Mouse (Mus musculus): ENCODE data around the gene Cpz. TPM values are rescaled to one million over a fixed set of nuclear protein-coding genes. Genes with fewer than 3 reads are reported as not detected.

Gene Cpz
- total and polyA plus RNA-seq, 3 experiments = 0.10 TPM; not detected in 2

- no peak overlapping the region for H3K27ac ChIP-seq (ENCODE audit: control insufficient read depth, low read depth, low read length)
- H3K4me3 ChIP-seq (ENCODE audit: control insufficient read depth in 1 of 2, insufficient read depth in 1 of 2, low read depth in 2 of 2, low read length in 2 of 2) = no peak overlapping the region
- H3K9me3 ChIP-seq (replicated peaks; ENCODE audit: insufficient read depth, low read length) = no peaks in the 10 kb centered on the region
- H3K4me1 ChIP-seq (ENCODE audit: control insufficient read depth in 1 of 2, insufficient read depth in 2 of 2, low read length in 2 of 2) = no peaks in the 10 kb centered on the region
- no peaks in the 10 kb centered on the region for H3K79me2 ChIP-seq (ENCODE audit: control insufficient read depth, insufficient read depth, low read length, poor library complexity)
- H3K27me3 ChIP-seq (ENCODE audit: control insufficient read depth in 1 of 2, insufficient read depth in 2 of 2, low read length in 2 of 2) = no peaks in the 10 kb centered on the region
- no peak overlapping the region for H3K9ac ChIP-seq (ENCODE audit: control insufficient read depth, low read depth, low read length, poor library complexity, severe bottlenecking)
- peak; percentile 6 for DNase-seq (ENCODE audit: low read depth, low spot score)
- no peaks in the 10 kb centered on the region for H3K36me3 ChIP-seq (ENCODE audit: control insufficient read depth in 1 of 2, insufficient read depth in 2 of 2, low read length in 2 of 2)
- TF ChIP-seq ZNF384 (IDR thresholded peaks at IDR 0.05; ENCODE audit: low read depth, low read length) (no peak), CTCF (IDR thresholded peaks at IDR 0.05 in 2 of 3, conservative IDR thresholded peaks at IDR 0.05 in 1 of 3; ENCODE audit: control insufficient read depth in 1 of 3, insufficient read depth in 1 of 3, low read depth in 2 of 3, low read length in 3 of 3, poor library complexity in 1 of 3, severe bottlenecking in 1 of 3) (peak; percentile 25 to 41 (median 34); a peak in 5 of 6 replicates)
Observed at GRCm38 (mm10) chr5:35459760-35460159, 65.7 kb downstream of the Cpz start.

- DNase-seq (ENCODE audit: low read depth, low spot score) = no peak
- Histone ChIP-seq H3K9me3 (replicated peaks; ENCODE audit: insufficient read depth, low read length) (no peaks in the 10 kb centered on the region), H3K27ac (ENCODE audit: control insufficient read depth, low read depth, low read length) (no peak overlapping the region), H3K4me3 (ENCODE audit: control insufficient read depth in 1 of 2, insufficient read depth in 1 of 2, low read depth in 2 of 2, low read length in 2 of 2) (no peak overlapping the region), H3K4me1 (ENCODE audit: control insufficient read depth in 1 of 2, insufficient read depth in 2 of 2, low read length in 2 of 2) (no peaks in the 10 kb centered on the region), H3K27me3 (ENCODE audit: control insufficient read depth in 1 of 2, insufficient read depth in 2 of 2, low read length in 2 of 2) (no peaks in the 10 kb centered on the region), H3K36me3 (ENCODE audit: control insufficient read depth in 1 of 2, insufficient read depth in 2 of 2, low read length in 2 of 2) (no peaks in the 10 kb centered on the region), H3K79me2 (ENCODE audit: control insufficient read depth, insufficient read depth, low read length, poor library complexity) (no peaks in the 10 kb centered on the region), H3K9ac (ENCODE audit: control insufficient read depth, low read depth, low read length, poor library complexity, severe bottlenecking) (no peak overlapping the region)
- TF ChIP-seq EP300 (IDR thresholded peaks at IDR 0.05; ENCODE audit: low read depth in 1 of 2, low read length in 2 of 2) (no peak), CHD1 (IDR thresholded peaks at IDR 0.05; ENCODE audit: low read depth, low read length) (no peak)
Observed at GRCm38 (mm10) chr5:35458267-35458666, 67.2 kb downstream of the Cpz start.

- no peaks in the 10 kb centered on the region for H3K79me2 ChIP-seq (ENCODE audit: control insufficient read depth, insufficient read depth, low read length, poor library complexity)
- no peak for DNase-seq (ENCODE audit: low read depth, low spot score)
- no peak overlapping the region for H3K9ac ChIP-seq (ENCODE audit: control insufficient read depth, low read depth, low read length, poor library complexity, severe bottlenecking)
- H3K4me3 ChIP-seq (ENCODE audit: control insufficient read depth in 1 of 2, insufficient read depth in 1 of 2, low read depth in 2 of 2, low read length in 2 of 2) = no peak overlapping the region
- TF ChIP-seq ZNF384 (IDR thresholded peaks at IDR 0.05; ENCODE audit: low read depth, low read length) (no peak), MXI1 (IDR thresholded peaks at IDR 0.05; ENCODE audit: low read depth, low read length) (no peak), NELFE (IDR thresholded peaks at IDR 0.05; ENCODE audit: low read depth, low read length) (no peak), MAFK (IDR thresholded peaks at IDR 0.05; ENCODE audit: borderline replicate concordance, low read depth, low read length) (no peak), ELF1 (IDR thresholded peaks at IDR 0.05; ENCODE audit: low read depth, low read length) (no peak), HCFC1 (IDR thresholded peaks at IDR 0.05; ENCODE audit: low read depth, low read length) (no peak), ZKSCAN1 (IDR thresholded peaks at IDR 0.05; ENCODE audit: low read depth, low read length) (no peak), NRF1 (IDR thresholded peaks at IDR 0.05; ENCODE audit: insufficient read depth, low read depth, low read length, poor library complexity, severe bottlenecking) (no peak), TAL1 (IDR thresholded peaks at IDR 0.05; ENCODE audit: low read length) (no peak)
- no peaks in the 10 kb centered on the region for H3K36me3 ChIP-seq (ENCODE audit: control insufficient read depth in 1 of 2, insufficient read depth in 2 of 2, low read length in 2 of 2)
- H3K9me3 ChIP-seq (replicated peaks; ENCODE audit: insufficient read depth, low read length) = no peaks in the 10 kb centered on the region
- H3K4me1 ChIP-seq (ENCODE audit: control insufficient read depth in 1 of 2, insufficient read depth in 2 of 2, low read length in 2 of 2) = no peaks in the 10 kb centered on the region
- no peaks in the 10 kb centered on the region for H3K27me3 ChIP-seq (ENCODE audit: control insufficient read depth in 1 of 2, insufficient read depth in 2 of 2, low read length in 2 of 2)
- no peak overlapping the region for H3K27ac ChIP-seq (ENCODE audit: control insufficient read depth, low read depth, low read length)
Observed at GRCm38 (mm10) chr5:35457364-35457763, 68.1 kb downstream of the Cpz start.

All from MEL (cell line).